Mouse (Mus musculus) lung, postnatal 36 days (tissue): ENCODE measurements at regions not wholly inside any gene's neighbourhood (a gene's known extent, or its start where the extent isn't known, plus 50 kb on each side); places are given as distances from the start of the nearest gene placed in this dataset.
A peak's percentile ranks its signal among the peaks of the same experiment; 100 is the strongest.

ENCODE experiments used
- DNase-seq: peaks from one replicate; pipeline ENCODE4 v3.0.0; 2022; ENCODE audit warnings: mixed read lengths

GRCm38 (mm10) chr7:71040846-71041245 lies 310.4 kb downstream of the Gm10295 start:
- DNase-seq, result no peak

GRCm38 (mm10) chr7:71038537-71038936 lies 312.7 kb downstream of the Gm10295 start:
- DNase-seq, result peak; percentile 23

GRCm38 (mm10) chr7:71033121-71033520 lies 318.2 kb downstream of the Gm10295 start:
- DNase-seq, result peak; percentile 13

- no peak for DNase-seq
Measured at GRCm38 (mm10) chr7:71023946-71024610, 327.2 kb downstream of the Gm10295 start.

GRCm38 (mm10) chr7:71023253-71023945 lies 327.9 kb downstream of the Gm10295 start:
- DNase-seq, result no peak
